Mouse (Mus musculus) forebrain, embryonic 14.5 days (tissue): ENCODE measurements at regions not wholly inside any gene's neighbourhood (a gene's known extent, or its start where the extent isn't known, plus 50 kb on each side); places are given as distances from the start of the nearest gene placed in this dataset.
A peak's percentile ranks its signal among the peaks of the same experiment; 100 is the strongest.

Source experiments
- ATAC-seq: fragments of 200-750 bp; cut with Nextera tagmentation; 2 replicates; pipeline ENCODE4 v1.8.0; 2017; ENCODE audit warnings: mild to moderate bottlenecking, moderate library complexity
- DNase-seq: peaks from one replicate; pipeline ENCODE4 v3.0.0-alpha.2; 2015; ENCODE audit warnings: low spot score
- H3K27ac ChIP-seq: fragments of 300-500 bp; sonication (generic); 2 replicates; pipeline ENCODE4 v1.5.1; 2014; ENCODE audit warnings: low read depth, mild to moderate bottlenecking, control low read depth, low read length, moderate library complexity
- H3K27me3 ChIP-seq: fragments of 300-500 bp; sonication (generic); replicated peaks from 2 replicates; pipeline ENCODE4 v1.6.1; 2014; ENCODE audit warnings: low read length, control low read depth, mixed read lengths; ENCODE audit not compliant: control insufficient read depth, insufficient read depth
- H3K36me3 ChIP-seq: fragments of 300-500 bp; sonication (generic); 2 replicates; pipeline ENCODE4 v1.6.1; 2014; ENCODE audit warnings: low read length, control low read depth; ENCODE audit not compliant: control insufficient read depth, insufficient read depth
- H3K4me1 ChIP-seq: fragments of 300-500 bp; sonication (generic); 2 replicates; pipeline ENCODE4 v1.6.1; 2014; ENCODE audit warnings: antibody characterized with exemption, low read length, control low read depth; ENCODE audit not compliant: control insufficient read depth, insufficient read depth
- H3K4me2 ChIP-seq: fragments of 300-500 bp; sonication (generic); 2 replicates; pipeline ENCODE4 v1.6.1; 2014; ENCODE audit warnings: mild to moderate bottlenecking, control low read depth, low read length
- H3K4me3 ChIP-seq: fragments of 300-500 bp; sonication (generic); 2 replicates; pipeline ENCODE4 v1.5.1; 2014; ENCODE audit warnings: low read depth, low read length, control low read depth
- H3K9ac ChIP-seq: fragments of 300-500 bp; sonication (generic); 2 replicates; pipeline ENCODE4 v1.6.1; 2014; ENCODE audit warnings: mild to moderate bottlenecking, low read length, control low read depth, moderate library complexity
- H3K9me3 ChIP-seq: fragments of 300-500 bp; sonication (generic); replicated peaks from 2 replicates; pipeline ENCODE4 v1.6.1; 2016; ENCODE audit warnings: low read length, control low read depth, mixed read lengths; ENCODE audit not compliant: control insufficient read depth
- WGBS: fragments of 180-500 bp; shearing (Covaris S2); extraction: QIAGEN DNeasy Blood & Tissue Kit; methylation state at CpG from one replicate; pipeline ENCODE4 v1.1.7; 2014; 5-methylcytosine and 5-hydroxymethylcytosine counted together

GRCm38 (mm10) chr12:79975466-79976239, 137.2 kb downstream of the Zfp36l1 start:
- DNase-seq (no peak), ATAC-seq (no peak)
- Histone ChIP-seq H3K9me3 (no peaks in the 10 kb centered on the region), H3K27me3 (no peaks in the 10 kb centered on the region), H3K4me1 (peaks cover 14% of the 10 kb centered on the region), H3K27ac (no peak overlapping the region), H3K4me3 (no peak overlapping the region), H3K9ac (no peak overlapping the region), H3K36me3 (no peaks in the 10 kb centered on the region), H3K4me2 (no peak overlapping the region)
- WGBS: 79% methylated on average over 9 of the region's 9 CpGs

DNA sequence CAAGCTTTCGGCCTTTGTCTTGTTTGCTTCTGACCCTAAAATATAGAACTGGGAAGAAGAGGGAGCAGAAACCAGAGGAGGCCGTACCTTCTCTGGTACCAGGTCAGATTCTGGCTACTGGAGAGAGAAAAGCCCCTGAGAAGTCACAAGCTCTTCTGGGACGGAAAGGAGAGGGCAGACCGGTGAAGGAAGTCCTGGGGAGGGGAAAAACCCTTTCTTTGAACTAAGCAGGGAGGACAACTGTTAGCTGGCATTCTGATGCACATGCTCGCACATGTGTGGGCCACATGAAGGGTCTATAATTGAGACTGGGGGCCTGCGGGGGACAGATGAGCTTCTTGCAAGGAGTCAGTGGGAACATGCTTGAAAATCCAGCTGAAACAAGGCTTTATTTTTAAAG, 137.8 kb downstream of the Zfp36l1 start:
- DNase-seq: no peak
- no peak overlapping the region for H3K27ac ChIP-seq
- H3K27me3 ChIP-seq: no peaks in the 10 kb centered on the region
- ATAC-seq: no peak
- no peaks in the 10 kb centered on the region for H3K9me3 ChIP-seq
- H3K9ac ChIP-seq: no peak overlapping the region
- no peaks in the 10 kb centered on the region for H3K36me3 ChIP-seq
- H3K4me2 ChIP-seq: no peak overlapping the region
- H3K4me1 ChIP-seq: peaks cover 20% of the 10 kb centered on the region
- H3K4me3 ChIP-seq: no peak overlapping the region
- WGBS: 88% methylated on average over 6 of the region's 6 CpGs

GRCm38 (mm10) chr12:79974530-79974929, 138.3 kb downstream of the Zfp36l1 start:
- WGBS: 67% methylated on average over 7 of the region's 7 CpGs
- no peak overlapping the region; the same call in 1 of the 2 replicates for H3K9ac ChIP-seq
- H3K36me3 ChIP-seq: no peaks in the 10 kb centered on the region
- no peaks in the 10 kb centered on the region for H3K27me3 ChIP-seq
- ATAC-seq (no peak), DNase-seq (no peak)
- no peaks in the 10 kb centered on the region for H3K9me3 ChIP-seq
- peaks cover 24% of the 10 kb centered on the region for H3K4me1 ChIP-seq
- H3K4me2 ChIP-seq: no peak overlapping the region
- no peak overlapping the region for H3K4me3 ChIP-seq
- H3K27ac ChIP-seq: no peak overlapping the region

DNA sequence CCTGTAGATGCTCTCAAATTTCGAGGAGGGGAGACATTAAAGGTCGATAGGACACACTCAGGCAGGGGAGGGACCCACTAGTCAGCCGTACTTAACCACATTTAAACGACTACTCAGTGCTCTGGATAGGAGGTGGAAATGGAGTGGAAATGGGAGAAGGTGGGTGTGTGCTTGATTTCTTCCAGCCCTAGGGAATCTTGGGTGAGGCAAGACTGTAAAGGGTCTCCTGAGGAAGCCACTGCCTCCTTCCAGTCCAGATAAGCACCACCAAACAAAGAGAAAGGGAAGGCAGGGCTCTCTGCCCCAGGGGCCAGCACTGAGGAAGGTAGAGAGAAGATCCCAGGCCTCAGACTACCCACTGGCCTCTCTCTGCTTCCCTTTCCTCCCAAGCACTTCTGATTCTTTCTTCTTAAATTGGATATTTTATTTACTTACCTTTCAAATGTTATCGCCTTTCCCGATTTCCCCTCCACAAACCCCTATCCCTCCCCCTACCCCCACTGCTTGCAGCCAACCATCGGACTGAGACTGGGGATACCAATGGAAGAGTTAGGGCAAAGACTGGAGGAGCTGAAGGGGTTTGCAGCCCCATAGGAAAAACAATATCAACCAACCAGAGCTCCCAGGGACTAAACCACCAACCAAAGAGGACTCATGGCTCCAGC, 139.1 kb downstream of the Zfp36l1 start:
- Histone ChIP-seq H3K9me3 (no peaks in the 10 kb centered on the region), H3K9ac (no peak overlapping the region), H3K27ac (no peak overlapping the region), H3K4me2 (no peak overlapping the region), H3K27me3 (no peaks in the 10 kb centered on the region), H3K4me1 (peaks cover 27% of the 10 kb centered on the region), H3K36me3 (no peaks in the 10 kb centered on the region), H3K4me3 (no peak overlapping the region)
- DNase-seq: no peak
- WGBS: 90% methylated on average over 7 of the region's 7 CpGs
- no peak for ATAC-seq

DNA sequence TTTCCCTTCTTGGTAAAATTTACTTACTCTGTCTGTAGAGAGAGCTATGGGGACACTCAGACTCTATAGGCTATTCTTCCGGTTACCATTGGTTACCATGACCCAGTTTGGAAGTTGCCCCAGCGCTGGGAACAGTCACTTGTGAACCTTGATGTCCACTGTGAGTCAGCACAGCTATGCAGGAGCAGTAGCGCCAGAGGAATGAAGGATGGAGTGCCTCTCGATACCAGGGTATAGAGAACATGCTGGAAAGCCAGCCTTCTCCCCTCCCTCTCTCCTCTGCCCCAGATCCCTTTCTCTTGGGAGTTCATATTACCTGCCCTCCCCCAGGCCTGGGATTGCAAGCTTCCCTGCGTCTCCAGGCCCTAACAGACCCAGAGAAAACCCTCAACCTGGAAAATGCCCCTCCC, 141.8 kb downstream of the Zfp36l1 start:
- Histone ChIP-seq H3K9me3 (no peaks in the 10 kb centered on the region), H3K36me3 (no peaks in the 10 kb centered on the region), H3K9ac (0 out of 2 replicates have a peak overlapping the region, but pooled peaks have one; percentile 21), H3K4me2 (no peak overlapping the region), H3K4me1 (peaks cover 30% of the 10 kb centered on the region), H3K4me3 (no peak overlapping the region), H3K27me3 (no peaks in the 10 kb centered on the region), H3K27ac (peak overlapping the region; percentile 78; the same call in 1 of the 2 replicates)
- DNase-seq (no peak), ATAC-seq (no peak)
- WGBS: 55% methylated on average over 5 of the region's 5 CpGs

DNA sequence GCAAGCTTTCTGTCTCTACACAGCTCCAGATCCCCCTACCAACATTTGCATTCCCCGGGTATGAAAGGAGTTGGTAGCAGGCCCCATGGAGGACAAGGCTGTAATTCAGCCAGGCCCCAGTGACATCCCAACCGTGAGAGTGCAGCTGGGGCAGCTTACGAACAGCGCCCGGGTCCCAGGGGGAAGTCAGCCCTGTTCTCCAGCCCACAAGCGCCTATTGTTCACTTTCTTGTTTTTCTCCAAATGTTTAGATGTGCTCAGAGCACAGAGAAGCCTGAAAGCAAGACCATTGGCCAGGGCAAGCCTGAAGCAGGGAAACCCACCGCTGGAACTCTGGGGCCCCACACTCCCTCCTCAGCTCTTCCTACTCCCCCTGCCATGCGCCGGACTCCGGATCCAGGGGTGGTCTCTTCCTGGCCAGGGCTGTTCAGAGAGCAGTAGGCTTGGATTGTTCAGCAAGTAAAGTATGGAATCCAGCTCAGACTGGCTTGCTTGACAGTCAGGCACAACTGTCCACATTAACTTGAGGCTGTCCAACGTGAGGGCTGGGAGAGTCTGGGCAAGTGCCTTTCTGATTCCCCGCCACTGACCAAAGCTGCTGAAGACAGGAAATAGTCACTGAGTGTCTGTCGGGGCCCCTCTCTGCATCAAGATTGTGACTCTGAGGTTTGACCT, 142.4 kb downstream of the Zfp36l1 start:
- H3K36me3 ChIP-seq: no peaks in the 10 kb centered on the region
- H3K4me2 ChIP-seq: no peak overlapping the region
- ATAC-seq (peak; percentile 58), DNase-seq (peak; percentile 69)
- H3K9me3 ChIP-seq: no peaks in the 10 kb centered on the region
- 25% methylated on average over 13 of the region's 13 CpGs for WGBS
- no peaks in the 10 kb centered on the region for H3K27me3 ChIP-seq
- no peak overlapping the region for H3K4me3 ChIP-seq
- peaks cover 32% of the 10 kb centered on the region for H3K4me1 ChIP-seq
- 0 out of 2 replicates have a peak overlapping the region, but pooled peaks have one; percentile 21 for H3K9ac ChIP-seq
- H3K27ac ChIP-seq: peak overlapping the region; percentile 78

DNA sequence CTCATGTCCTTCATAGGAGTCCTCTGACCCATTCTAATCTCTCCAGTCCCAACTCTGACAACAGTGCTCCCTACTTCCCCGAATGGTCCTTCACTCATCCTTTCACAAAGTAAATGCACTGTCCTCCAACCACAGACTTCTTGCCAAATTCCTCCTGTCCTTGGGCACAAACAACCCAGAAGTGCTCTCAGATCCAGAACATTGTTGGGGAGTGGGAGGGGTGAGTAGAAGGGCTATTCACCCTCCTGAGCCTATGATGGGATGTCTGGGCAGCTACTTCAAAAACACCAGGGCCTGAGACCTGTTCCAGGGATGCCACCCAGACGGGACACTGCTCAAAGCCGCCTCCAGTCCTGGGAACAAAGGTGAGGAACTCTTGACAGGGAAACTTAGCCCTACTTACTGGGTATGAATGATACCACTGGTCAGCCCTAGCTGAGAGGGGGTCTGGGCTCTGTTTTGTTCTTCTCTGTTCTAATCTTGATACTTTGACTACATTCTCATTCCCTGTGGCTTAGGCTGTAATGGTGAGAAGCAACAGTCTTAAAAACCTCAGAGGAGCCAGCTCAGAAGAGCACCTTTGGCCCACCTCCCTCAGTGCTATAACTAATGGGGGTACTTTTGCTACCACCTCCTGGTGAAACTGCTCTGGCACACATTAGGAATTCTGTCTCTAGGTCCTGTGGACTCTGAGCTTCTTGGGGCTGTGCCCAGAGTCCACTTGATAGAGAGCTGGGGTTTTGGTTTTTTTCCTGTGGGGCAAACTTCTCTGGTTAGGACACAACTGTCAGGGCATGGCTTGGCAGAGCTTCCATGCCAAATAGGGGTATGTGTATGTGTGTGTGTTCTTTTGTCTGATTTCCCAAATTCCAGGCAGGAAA, 143.2 kb downstream of the Zfp36l1 start:
- peak overlapping the region; percentile 78 for H3K27ac ChIP-seq
- H3K9me3 ChIP-seq: no peaks in the 10 kb centered on the region
- peaks cover 35% of the 10 kb centered on the region for H3K4me1 ChIP-seq
- no peak overlapping the region for H3K4me3 ChIP-seq
- H3K4me2 ChIP-seq: no peak overlapping the region
- 73% methylated on average over 3 of the region's 3 CpGs for WGBS
- no peak overlapping the region for H3K9ac ChIP-seq
- H3K36me3 ChIP-seq: no peaks in the 10 kb centered on the region
- peak; percentile 77 for DNase-seq
- no peaks in the 10 kb centered on the region for H3K27me3 ChIP-seq
- ATAC-seq: peak; percentile 32

DNA sequence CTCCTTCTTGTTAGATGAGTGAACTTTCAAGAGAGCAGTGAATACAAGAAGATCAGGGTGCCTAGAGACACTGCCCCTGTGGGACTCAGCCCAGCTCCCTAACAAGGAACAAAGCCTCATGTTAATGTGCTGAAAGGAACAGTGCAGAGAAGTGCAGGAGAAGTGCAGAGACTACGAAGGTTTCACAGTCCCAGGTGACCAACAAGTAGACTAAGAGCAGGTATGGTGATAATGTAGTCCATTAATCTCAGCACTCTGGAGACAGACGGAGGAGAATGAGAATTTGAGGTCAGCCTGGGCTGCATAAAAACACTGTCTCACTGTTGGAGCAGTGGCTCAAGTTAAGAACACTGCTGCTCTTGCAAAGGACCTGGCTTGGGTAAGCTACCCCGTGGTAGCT, 144.1 kb downstream of the Zfp36l1 start:
- no peak overlapping the region for H3K9ac ChIP-seq
- H3K27ac ChIP-seq: no peak overlapping the region
- no peak for DNase-seq
- no peaks in the 10 kb centered on the region for H3K27me3 ChIP-seq
- H3K4me1 ChIP-seq: peaks cover 35% of the 10 kb centered on the region
- no peak overlapping the region for H3K4me2 ChIP-seq
- no peak overlapping the region for H3K4me3 ChIP-seq
- 73% methylated on average over 3 of the region's 3 CpGs for WGBS
- H3K9me3 ChIP-seq: no peaks in the 10 kb centered on the region
- ATAC-seq: no peak
- no peaks in the 10 kb centered on the region for H3K36me3 ChIP-seq
